Mouse (Mus musculus) brain, adult 10 weeks (tissue): ENCODE data around the gene Tbc1d20. TPM values are rescaled to one million over a fixed set of nuclear protein-coding genes. Genes with fewer than 3 reads are reported as not detected.

Source experiments
- polyA plus RNA-seq: library from polyadenylated mRNA; stranded (reverse); fragments of 350-450 nt; fragmentation: Illumina TruSeq; extraction: RNeasy Lipid Tissue Mini Kit (QIAGEN cat#74804); gene quantifications from one replicate; pipeline ENCODE4 v1.2.3, GENCODE M21; 2015; ENCODE audit warnings: low read depth, low replicate concordance

Tbc1d20 gene
- 40.8 TPM for polyA plus RNA-seq

GRCm38 (mm10) chr2:152293727-152294475, at the start of gene Tbc1d20:
Gene Tbc1d20 (plus strand): TSS chr2:152293828.

GRCm38 (mm10) chr2:152332101-152332825, 38.6 kb downstream of the Tbc1d20 start, which contains the start of gene Rbck1:
Gene Rbck1 (minus strand): TSS chr2:152332653.

GRCm38 (mm10) chr2:152343329-152344213, 49.9 kb downstream of the Tbc1d20 start, which contains the start of gene Trib3:
Gene Trib3 (minus strand): TSS chr2:152344032.

Other genes starting within 250 kb of the Tbc1d20 start
- gene Scrt2, start 212.3 kb upstream of the Tbc1d20 start, polyA plus RNA-seq, result 10.1 TPM
- 99.2 TPM for gene Srxn1, start 188.3 kb upstream of the Tbc1d20 start, polyA plus RNA-seq
- gene Tcf15, start 150.3 kb upstream of the Tbc1d20 start, polyA plus RNA-seq, result not detected
- gene Csnk2a1, start 67.0 kb upstream of the Tbc1d20 start, polyA plus RNA-seq, result 73.3 TPM
- gene Rbck1, start 38.8 kb downstream of the Tbc1d20 start, polyA plus RNA-seq, result 101 TPM
- 0.51 TPM for gene Trib3, start 50.2 kb downstream of the Tbc1d20 start, polyA plus RNA-seq
- 136 TPM for gene Nrsn2, start 82.8 kb downstream of the Tbc1d20 start, polyA plus RNA-seq
- 7.6 TPM for gene Sox12, start 104.2 kb downstream of the Tbc1d20 start, polyA plus RNA-seq
- gene Zcchc3, start 121.2 kb downstream of the Tbc1d20 start, polyA plus RNA-seq, result 5.2 TPM
- gene 6820408C15Rik, start 121.8 kb downstream of the Tbc1d20 start, polyA plus RNA-seq, result 2.1 TPM
- gene Defb23, start 170.8 kb downstream of the Tbc1d20 start, polyA plus RNA-seq, result not detected
- gene Defb20, start 183.2 kb downstream of the Tbc1d20 start, polyA plus RNA-seq, result not detected
- not detected for gene Defb22, start 196.3 kb downstream of the Tbc1d20 start, polyA plus RNA-seq
- gene Defb26, start 217.9 kb downstream of the Tbc1d20 start, polyA plus RNA-seq, result not detected
- gene Defb28, start 224.4 kb downstream of the Tbc1d20 start, polyA plus RNA-seq, result not detected
- gene Defb29, start 246.3 kb downstream of the Tbc1d20 start, polyA plus RNA-seq, result not detected